Mouse (Mus musculus) CH12.LX (cell line): ENCODE results near the gene Cgas. TPM values are rescaled to one million over a fixed set of nuclear protein-coding genes. Genes with fewer than 3 reads are reported as not detected.
A peak's percentile ranks its signal among the peaks of the same experiment; 100 is the strongest.

ENCODE experiments used
- DNase-seq: peaks from one replicate; pipeline ENCODE4 v3.0.0-alpha.2; 2013; ENCODE audit errors: extremely low read depth
- H3K27ac ChIP-seq: 2 replicates; pipeline ENCODE4 v1.5.1; 2012; ENCODE audit warnings: low read depth, mild to moderate bottlenecking, control low read depth, moderate library complexity; ENCODE audit not compliant: insufficient read depth
- H3K27me3 ChIP-seq: replicated peaks from 2 replicates; pipeline ENCODE3; 2012; ENCODE audit warnings: inconsistent platforms
- H3K36me3 ChIP-seq, 2 experiments: replicated peaks in 1 of 2; 2 replicates each; pipeline versions ENCODE3 to v1.6.1; 2012; ENCODE audit warnings: inconsistent platforms in 1 of 2, low read length in 1 of 2, mild to moderate bottlenecking in 1 of 2, mixed read lengths in 1 of 2, moderate library complexity in 1 of 2; ENCODE audit not compliant: control insufficient read depth in 1 of 2, insufficient read depth in 1 of 2
- H3K4me1 ChIP-seq, 2 experiments: 2 replicates each; pipeline ENCODE4 v1.6.1; 2012; ENCODE audit warnings: inconsistent platforms in 1 of 2, moderate library complexity in 1 of 2; ENCODE audit not compliant: insufficient read depth in 2 of 2, control insufficient read depth in 1 of 2
- H3K4me2 ChIP-seq: 2 replicates; pipeline ENCODE4 v1.6.1; 2012; ENCODE audit warnings: low read depth, mild to moderate bottlenecking, control low read depth; ENCODE audit not compliant: poor library complexity, insufficient read depth, severe bottlenecking
- H3K4me3 ChIP-seq, 3 experiments: fragments of 150-350 bp in 1 of 3; sonication (generic) in 1 of 3; replicated peaks in 1 of 3; 2 replicates each; pipeline versions ENCODE3 to v1.5.1; 2011 to 2012; ENCODE audit warnings: low read depth in 2 of 3, low read length in 2 of 3, mild to moderate bottlenecking in 2 of 3, moderate library complexity in 2 of 3, control low read depth in 1 of 3, improper control_type of control experiment in 1 of 3, inconsistent platforms in 1 of 3, mixed read lengths in 1 of 3; ENCODE audit not compliant: poor library complexity in 1 of 3
- H3K79me2 ChIP-seq: replicated peaks from 2 replicates; pipeline ENCODE4 v1.6.1; 2012; ENCODE audit warnings: mild to moderate bottlenecking, moderate library complexity; ENCODE audit not compliant: control insufficient read depth, poor library complexity, insufficient read depth, severe bottlenecking; ENCODE audit errors: extremely low read depth
- H3K9ac ChIP-seq: 2 replicates; pipeline ENCODE4 v1.6.1; 2012; ENCODE audit warnings: low read depth, mild to moderate bottlenecking, control low read depth, moderate library complexity; ENCODE audit not compliant: insufficient read depth
- H3K9me3 ChIP-seq: replicated peaks from 2 replicates; pipeline ENCODE3; 2012; ENCODE audit warnings: low read length, inconsistent platforms, mixed read lengths
- CHD1 ChIP-seq: IDR thresholded peaks from 2 replicates; pipeline ENCODE4 v1.6.1; 2012; ENCODE audit warnings: low read depth, low read length, improper control_type of control experiment, inconsistent platforms
- CHD2 ChIP-seq: IDR thresholded peaks from 2 replicates; pipeline ENCODE4 v1.6.1; 2011; ENCODE audit warnings: low read length, improper control_type of control experiment
- E2F4 ChIP-seq: IDR thresholded peaks from 2 replicates; pipeline ENCODE4 v1.6.1; 2011; ENCODE audit warnings: low read depth, low read length, improper control_type of control experiment; ENCODE audit not compliant: insufficient replicate concordance
- ELF1 ChIP-seq: IDR thresholded peaks from 2 replicates; pipeline ENCODE4 v1.6.1; 2014; ENCODE audit warnings: low read depth, mild to moderate bottlenecking, inconsistent platforms, low read length, improper control_type of control experiment
- EP300 ChIP-seq: IDR thresholded peaks from 2 replicates; pipeline ENCODE4 v1.6.1; 2011; ENCODE audit warnings: low read length, improper control_type of control experiment
- ETS1 ChIP-seq: conservative IDR thresholded peaks from 2 replicates; pipeline ENCODE4 v1.6.1; 2012; ENCODE audit warnings: low read depth, mild to moderate bottlenecking, inconsistent platforms, low read length, improper control_type of control experiment, moderate library complexity
- GABPA ChIP-seq: IDR thresholded peaks from 2 replicates; pipeline ENCODE4 v1.6.1; 2012; ENCODE audit warnings: low read depth, low read length, improper control_type of control experiment, inconsistent platforms; ENCODE audit not compliant: insufficient replicate concordance
- JUN ChIP-seq: IDR thresholded peaks from 2 replicates; pipeline ENCODE4 v1.6.1; 2011; ENCODE audit warnings: low read depth, mild to moderate bottlenecking, low read length, improper control_type of control experiment, moderate library complexity; ENCODE audit not compliant: insufficient read depth
- JUND ChIP-seq: conservative IDR thresholded peaks from 2 replicates; pipeline ENCODE4 v1.6.1; 2011; ENCODE audit warnings: low read depth, low read length, improper control_type of control experiment
- KAT2A ChIP-seq: IDR thresholded peaks from 2 replicates; pipeline ENCODE4 v1.6.1; 2012; ENCODE audit warnings: low read length, improper control_type of control experiment, inconsistent platforms; ENCODE audit not compliant: insufficient replicate concordance
- MAFK ChIP-seq: IDR thresholded peaks from 2 replicates; pipeline ENCODE4 v1.6.1; 2011; ENCODE audit warnings: low read length, improper control_type of control experiment; ENCODE audit not compliant: insufficient replicate concordance
- MAX ChIP-seq: IDR thresholded peaks from 2 replicates; pipeline ENCODE4 v1.6.1; 2011; ENCODE audit warnings: low read length, improper control_type of control experiment
- MAZ ChIP-seq: IDR thresholded peaks from 2 replicates; pipeline ENCODE4 v1.6.1; 2012; ENCODE audit warnings: low read depth, mild to moderate bottlenecking, inconsistent platforms, low read length, improper control_type of control experiment, moderate library complexity
- MEF2A ChIP-seq: IDR thresholded peaks from 2 replicates; pipeline ENCODE4 v1.6.1; 2014; ENCODE audit warnings: low read depth, mild to moderate bottlenecking, inconsistent platforms, low read length, improper control_type of control experiment, borderline replicate concordance
- MXI1 ChIP-seq: IDR thresholded peaks from 2 replicates; pipeline ENCODE4 v1.6.1; 2011; ENCODE audit warnings: mild to moderate bottlenecking, low read depth, low read length, improper control_type of control experiment
- NELFE ChIP-seq: IDR thresholded peaks from 2 replicates; pipeline ENCODE4 v1.6.1; 2011; ENCODE audit warnings: low read depth, low read length, improper control_type of control experiment
- PAX5 ChIP-seq: IDR thresholded peaks from 2 replicates; pipeline ENCODE4 v1.6.1; 2012; ENCODE audit warnings: low read length, inconsistent platforms, mixed read lengths
- RAD21 ChIP-seq: IDR thresholded peaks from 2 replicates; pipeline ENCODE4 v1.6.1; 2011; ENCODE audit warnings: low read depth, mild to moderate bottlenecking, low read length, improper control_type of control experiment, moderate library complexity
- SIN3A ChIP-seq: IDR thresholded peaks from 2 replicates; pipeline ENCODE4 v1.6.1; 2012; ENCODE audit warnings: low read length, improper control_type of control experiment, inconsistent platforms
- TCF12 ChIP-seq: IDR thresholded peaks from 2 replicates; pipeline ENCODE4 v1.6.1; 2014; ENCODE audit warnings: low read depth, mild to moderate bottlenecking, inconsistent platforms, low read length, improper control_type of control experiment
- USF1 ChIP-seq: IDR thresholded peaks from 2 replicates; pipeline ENCODE4 v1.6.1; 2014; ENCODE audit warnings: low read depth, mild to moderate bottlenecking, inconsistent platforms, low read length, improper control_type of control experiment
- USF2 ChIP-seq: conservative IDR thresholded peaks from 2 replicates; pipeline ENCODE4 v1.6.1; 2011; ENCODE audit warnings: low read depth, low read length, improper control_type of control experiment
- ZKSCAN1 ChIP-seq: IDR thresholded peaks from 2 replicates; pipeline ENCODE4 v1.6.1; 2012; ENCODE audit warnings: low read depth, inconsistent platforms, low read length, improper control_type of control experiment, borderline replicate concordance
- ZMIZ1 ChIP-seq: IDR thresholded peaks from 2 replicates; pipeline ENCODE4 v1.6.1; 2012; ENCODE audit warnings: low read depth, mild to moderate bottlenecking, inconsistent platforms, low read length, improper control_type of control experiment
- ZNF384 ChIP-seq: IDR thresholded peaks from 2 replicates; pipeline ENCODE4 v1.6.1; 2012; ENCODE audit warnings: low read depth, low read length, improper control_type of control experiment, inconsistent platforms
- dilution Hi-C: fragments of 300-500 bp; cut with MboI; formaldehyde crosslinking; loops from 2 replicates; pipeline ENCODE4 v1.14.3; 2020; ENCODE audit warnings: low sequenced_read_pairs; ENCODE audit not compliant: extremely low pct_unique_long_range_greater_than_20kb, extremely low pct_ligation_motif_present
- in situ Hi-C: fragments of 300-500 bp; cut with MboI; formaldehyde crosslinking; loops from 3 replicates; pipeline ENCODE4 v1.14.3; 2019; ENCODE audit warnings: low sequenced_read_pairs, low pct_ligation_motif_present, low pct_unique_long_range_greater_than_20kb, mixed read lengths
- polyA plus RNA-seq: library from polyadenylated mRNA; unstranded; fragments of >175 nt; gene quantifications from 2 replicates; pipeline ENCODE4 v1.2.1, GENCODE M21; 2012; ENCODE audit warnings: low read depth; ENCODE audit not compliant: insufficient read length
- total RNA-seq, 2 experiments: library from RNA; depleted of rRNA; stranded (reverse); fragments of 300-350 nt in 1 of 2; fragments of >200 nt in 1 of 2; gene quantifications; 2 replicates each; pipeline ENCODE4 v1.2.3; 2012 to 2014

The Cgas gene
- total and polyA plus RNA-seq, 3 experiments = not detected

- TF ChIP-seq MEF2A = no peak
- no peak for TF ChIP-seq CHD2
- TF ChIP-seq CHD1 = no peak
- TF ChIP-seq TCF12 = no peak
- no peak for TF ChIP-seq ETS1
- TF ChIP-seq NELFE = no peak
- TF ChIP-seq ZMIZ1 = no peak
- H3K4me3 ChIP-seq = peak overlapping the region in 2 of 3 experiments; percentile 17 to 88
- no peak overlapping the region for H3K27ac ChIP-seq
- H3K27me3 ChIP-seq = peaks cover 38% of the 10 kb centered on the region
- dilution Hi-C loops (no loop called here), in situ Hi-C loops (no loop called here)
- no peak for DNase-seq
- H3K79me2 ChIP-seq = no peaks in the 10 kb centered on the region
- H3K4me1 ChIP-seq = peaks cover 7 to 25% of the 10 kb centered on the region in 2 experiments
- H3K9me3 ChIP-seq = peaks cover 23% of the 10 kb centered on the region
- peak overlapping the region; percentile 17; the same call in 1 of the 2 replicates for H3K9ac ChIP-seq
- peak overlapping the region; percentile 32; the same call in 1 of the 2 replicates for H3K4me2 ChIP-seq
- H3K36me3 ChIP-seq = peaks cover 13 to 25% of the 10 kb centered on the region in 2 experiments
Measured at GRCm38 (mm10) chr9:78447606-78447972, 4.6 kb upstream of the Cgas start.

GRCm38 (mm10) chr9:78442237-78442578 is 829 bp downstream of the Cgas start:
- no peak for DNase-seq
- Histone ChIP-seq H3K27me3 (peaks cover 78% of the 10 kb centered on the region), H3K27ac (no peak overlapping the region), H3K4me2 (no peak overlapping the region), H3K4me1 (peaks cover 0 to 8% of the 10 kb centered on the region in 2 experiments; a peak in 1 of 4 replicates), H3K4me3 (no peak overlapping the region), H3K9me3 (peaks cover 27% of the 10 kb centered on the region), H3K36me3 (no peaks in the 10 kb centered on the region), H3K79me2 (no peaks in the 10 kb centered on the region), H3K9ac (no peak overlapping the region)
- TF ChIP-seq SIN3A (no peak), CHD2 (no peak)
- dilution Hi-C loops (no loop called here), in situ Hi-C loops (no loop called here)

GRCm38 (mm10) chr9:78439426-78439825 is 3.6 kb downstream of the Cgas start:
- in situ Hi-C loops (no loop called here), dilution Hi-C loops (no loop called here)
- Histone ChIP-seq H3K9ac (no peak overlapping the region), H3K9me3 (peaks cover 14% of the 10 kb centered on the region), H3K27ac (no peak overlapping the region), H3K36me3 (no peaks in the 10 kb centered on the region), H3K79me2 (no peaks in the 10 kb centered on the region), H3K4me2 (no peak overlapping the region), H3K4me1 (peaks cover 0 to 14% of the 10 kb centered on the region in 2 experiments; a peak in 2 of 4 replicates), H3K27me3 (peaks cover 79% of the 10 kb centered on the region), H3K4me3 (no peak overlapping the region)
- DNase-seq = peak; percentile 48
- TF ChIP-seq ELF1 (no peak), MAX (no peak), MAFK (peak; percentile 92), ZMIZ1 (no peak), JUN (no peak), ZKSCAN1 (no peak), CHD2 (no peak), MEF2A (no peak), KAT2A (no peak), RAD21 (peak; percentile 41), CHD1 (no peak), USF1 (no peak), MAZ (no peak), ETS1 (no peak), JUND (no peak), E2F4 (no peak), EP300 (peak; percentile 47; the same call in 1 of the 2 replicates), ZNF384 (no peak), USF2 (no peak), MXI1 (no peak), TCF12 (0 out of 2 replicates have a peak, but pooled peaks have one; percentile 23), GABPA (no peak), SIN3A (no peak), PAX5 (no peak)
